Mouse (Mus musculus) neural tube, embryonic 13.5 days (tissue): Measurements from ENCODE around the gene Cfd. TPM values are rescaled to one million over a fixed set of nuclear protein-coding genes. Genes with fewer than 3 reads are reported as not detected.

Source experiments
- ATAC-seq: fragments of 200-750 bp; cut with Nextera tagmentation; 2 replicates; pipeline ENCODE4 v1.8.0; 2017; ENCODE audit warnings: low read depth, mild to moderate bottlenecking, moderate TSS enrichment, moderate library complexity
- H3K27ac ChIP-seq: fragments of 300-500 bp; sonication (generic); replicated peaks from 2 replicates; pipeline ENCODE4 v1.5.1; 2015; ENCODE audit warnings: moderate library complexity, mild to moderate bottlenecking, inconsistent platforms
- H3K27me3 ChIP-seq: fragments of 300-500 bp; sonication (generic); 2 replicates; pipeline ENCODE4 v1.6.1; 2015; ENCODE audit warnings: mild to moderate bottlenecking, inconsistent platforms
- H3K36me3 ChIP-seq: fragments of 300-500 bp; sonication (generic); 2 replicates; pipeline ENCODE4 v1.6.1; 2015; ENCODE audit warnings: mild to moderate bottlenecking, inconsistent platforms
- H3K4me1 ChIP-seq: fragments of 300-500 bp; sonication (generic); replicated peaks from 2 replicates; pipeline ENCODE4 v1.6.1; 2015; ENCODE audit warnings: inconsistent platforms
- H3K4me2 ChIP-seq: fragments of 300-500 bp; sonication (generic); 2 replicates; pipeline ENCODE4 v1.6.1; 2015; ENCODE audit warnings: inconsistent platforms, mild to moderate bottlenecking, moderate library complexity
- H3K4me3 ChIP-seq: fragments of 300-500 bp; sonication (generic); 2 replicates; pipeline ENCODE4 v1.5.1; 2015; ENCODE audit warnings: mild to moderate bottlenecking, inconsistent platforms
- H3K9ac ChIP-seq: fragments of 300-500 bp; sonication (generic); 2 replicates; pipeline ENCODE4 v1.6.1; 2015; ENCODE audit warnings: moderate library complexity, mild to moderate bottlenecking, inconsistent platforms
- H3K9me3 ChIP-seq: fragments of 300-500 bp; sonication (generic); 2 replicates; pipeline ENCODE4 v1.6.1; 2016; ENCODE audit warnings: inconsistent platforms
- WGBS: fragments of 180-500 bp; shearing (Covaris S2); methylation state at CpG from one replicate; pipeline ENCODE4 v1.1.7; 2015; 5-methylcytosine and 5-hydroxymethylcytosine counted together
- polyA plus RNA-seq: library from polyadenylated mRNA; unstranded; fragments of >200 nt; fragmentation: Nextera tagmentation; extraction: Ambion mirVana; gene quantifications from 2 replicates; pipeline ENCODE4 v1.2.1, GENCODE M21; 2015

The Cfd gene
- polyA plus RNA-seq, 1 experiment from 2014 or later, result not detected

- no peak for ATAC-seq
- H3K9me3 ChIP-seq, result no peaks in the 10 kb centered on the region
- 51% methylated on average over 20 of the region's 20 CpGs for WGBS
- peaks cover 62% of the 10 kb centered on the region for H3K36me3 ChIP-seq
- no peak overlapping the region for H3K9ac ChIP-seq
- peaks cover 9% of the 10 kb centered on the region for H3K27me3 ChIP-seq
- H3K4me2 ChIP-seq, result no peak overlapping the region
- no peak overlapping the region for H3K27ac ChIP-seq
- H3K4me3 ChIP-seq, result no peak overlapping the region
- H3K4me1 ChIP-seq, result peaks cover 15% of the 10 kb centered on the region
Measured at GRCm38 (mm10) chr10:79897316-79898245, 6.9 kb downstream of the Cfd start.

- no peaks in the 10 kb centered on the region for H3K9me3 ChIP-seq
- peak; percentile 63; the same call in 1 of the 2 replicates for ATAC-seq
- peak overlapping the region; percentile 56 for H3K27ac ChIP-seq
- WGBS, result 0% methylated on average over 2 of the region's 2 CpGs
- H3K4me2 ChIP-seq, result no peak overlapping the region
- no peak overlapping the region for H3K4me3 ChIP-seq
- H3K4me1 ChIP-seq, result peaks cover 15% of the 10 kb centered on the region
- peaks cover 77% of the 10 kb centered on the region for H3K36me3 ChIP-seq
- peaks cover 9% of the 10 kb centered on the region for H3K27me3 ChIP-seq
- H3K9ac ChIP-seq, result peak overlapping the region; percentile 54
Measured at GRCm38 (mm10) chr10:79900951-79901410, 10.3 kb downstream of the Cfd start.

GRCm38 (mm10) chr10:79906712-79907111 is 16.1 kb downstream of the Cfd start:
- peaks cover 65% of the 10 kb centered on the region for H3K36me3 ChIP-seq
- ATAC-seq, result no peak
- WGBS, result 90% methylated on average over 9 of the region's 9 CpGs
- no peaks in the 10 kb centered on the region for H3K27me3 ChIP-seq
- H3K4me1 ChIP-seq, result peaks cover 20% of the 10 kb centered on the region
- no peak overlapping the region for H3K4me2 ChIP-seq
- no peak overlapping the region for H3K9ac ChIP-seq
- no peak overlapping the region for H3K4me3 ChIP-seq
- H3K9me3 ChIP-seq, result no peaks in the 10 kb centered on the region
- no peak overlapping the region for H3K27ac ChIP-seq

- H3K4me3 ChIP-seq, result no peak overlapping the region
- no peaks in the 10 kb centered on the region for H3K9me3 ChIP-seq
- no peaks in the 10 kb centered on the region for H3K27me3 ChIP-seq
- H3K27ac ChIP-seq, result no peak overlapping the region
- ATAC-seq, result no peak
- 93% methylated on average over 10 of the region's 10 CpGs for WGBS
- H3K4me2 ChIP-seq, result no peak overlapping the region
- no peak overlapping the region for H3K9ac ChIP-seq
- peaks cover 20% of the 10 kb centered on the region for H3K4me1 ChIP-seq
- H3K36me3 ChIP-seq, result peaks cover 69% of the 10 kb centered on the region
Measured at GRCm38 (mm10) chr10:79907415-79907814, 16.8 kb downstream of the Cfd start.

GRCm38 (mm10) chr10:79908167-79909091 is 17.8 kb downstream of the Cfd start, which contains the start of gene Med16:
Gene Med16, minus strand, starts transcription at chr10:79908923.
- Histone ChIP-seq H3K36me3 (peaks cover 62% of the 10 kb centered on the region), H3K9me3 (no peaks in the 10 kb centered on the region)

GRCm38 (mm10) chr10:79909092-79909922 is 18.7 kb downstream of the Cfd start:
- Histone ChIP-seq H3K4me1 (peaks cover 26% of the 10 kb centered on the region), H3K4me3 (peak overlapping the region; percentile 66), H3K9ac (peak overlapping the region; percentile 90), H3K4me2 (peak overlapping the region; percentile 52), H3K27ac (peak overlapping the region; percentile 98), H3K9me3 (no peaks in the 10 kb centered on the region), H3K27me3 (no peaks in the 10 kb centered on the region), H3K36me3 (peaks cover 55% of the 10 kb centered on the region)
- ATAC-seq, result peak; percentile 71
- WGBS, result 25% methylated on average over 14 of the region's 14 CpGs

More at GRCm38 (mm10) chr10:79908167-79909091, 17.8 kb downstream of the Cfd start, which contains the start of gene Med16:
- peak; percentile 93 for ATAC-seq
- Histone ChIP-seq H3K9ac (peak within 1 kb of the TSS; percentile 90), H3K27me3 (no peaks in the 10 kb centered on the region), H3K4me3 (peak within 1 kb of the TSS; percentile 66), H3K4me2 (peak within 1 kb of the TSS; percentile 52), H3K27ac (peak within 1 kb of the TSS; percentile 98), H3K4me1 (peaks cover 20% of the 10 kb centered on the region)
- WGBS, result 2% methylated on average over 50 of the region's 52 CpGs

GRCm38 (mm10) chr10:79910556-79910955 is 19.9 kb downstream of the Cfd start, which contains the start of gene Gm26602:
Gene Gm26602, plus strand, starts transcription at chr10:79910856.
- no peak within 1 kb of the TSS for H3K4me3 ChIP-seq
- peaks cover 39% of the 10 kb centered on the region for H3K4me1 ChIP-seq
- peaks cover 42% of the 10 kb centered on the region for H3K36me3 ChIP-seq
- no peaks in the 10 kb centered on the region for H3K9me3 ChIP-seq
- WGBS, result 96% methylated on average over 4 of the region's 4 CpGs
- peak within 1 kb of the TSS; percentile 52; the same call in 1 of the 2 replicates for H3K4me2 ChIP-seq
- ATAC-seq, result no peak
- H3K27ac ChIP-seq, result peak within 1 kb of the TSS; percentile 98
- peak within 1 kb of the TSS; percentile 61; the same call in 1 of the 2 replicates for H3K9ac ChIP-seq
- H3K27me3 ChIP-seq, result no peaks in the 10 kb centered on the region

- Histone ChIP-seq H3K4me2 (no peak overlapping the region), H3K9ac (no peak overlapping the region), H3K4me3 (no peak overlapping the region), H3K9me3 (no peaks in the 10 kb centered on the region), H3K27ac (no peak overlapping the region), H3K36me3 (peaks cover 24% of the 10 kb centered on the region), H3K27me3 (peaks cover 3% of the 10 kb centered on the region), H3K4me1 (peaks cover 49% of the 10 kb centered on the region)
- no peak for ATAC-seq
- 58% methylated on average over 20 of the region's 20 CpGs for whole genome bisulfite sequencing
Measured at GRCm38 (mm10) chr10:79912412-79912811, 21.8 kb downstream of the Cfd start.

- 0 out of 2 replicates have a peak overlapping the region, but pooled peaks have one; percentile 41 for H3K9ac ChIP-seq
- H3K4me2 ChIP-seq, result no peak overlapping the region
- H3K9me3 ChIP-seq, result no peaks in the 10 kb centered on the region
- H3K27me3 ChIP-seq, result peaks cover 22% of the 10 kb centered on the region
- peaks cover 42% of the 10 kb centered on the region for H3K4me1 ChIP-seq
- ATAC-seq, result no peak
- H3K27ac ChIP-seq, result no peak overlapping the region; the same call in 1 of the 2 replicates
- no peak overlapping the region for H3K4me3 ChIP-seq
- H3K36me3 ChIP-seq, result peaks cover 24% of the 10 kb centered on the region
- 73% methylated on average over 11 of the region's 11 CpGs for WGBS
Measured at GRCm38 (mm10) chr10:79914131-79914947, 23.7 kb downstream of the Cfd start.

- H3K9ac ChIP-seq, result 0 out of 2 replicates have a peak overlapping the region, but pooled peaks have one; percentile 97
- H3K4me2 ChIP-seq, result peak overlapping the region; percentile 97
- peaks cover 29% of the 10 kb centered on the region for H3K27me3 ChIP-seq
- H3K4me3 ChIP-seq, result peak overlapping the region; percentile 84; the same call in 1 of the 2 replicates
- H3K27ac ChIP-seq, result no peak overlapping the region
- H3K9me3 ChIP-seq, result no peaks in the 10 kb centered on the region
- 74% methylated on average over 7 of the region's 7 CpGs for WGBS
- ATAC-seq, result no peak
- H3K4me1 ChIP-seq, result peaks cover 38% of the 10 kb centered on the region
- peaks cover 24% of the 10 kb centered on the region for H3K36me3 ChIP-seq
Measured at GRCm38 (mm10) chr10:79914948-79915596, 24.4 kb downstream of the Cfd start.
